Mouse (Mus musculus) urinary bladder, postnatal 36 days (tissue): Measurements from ENCODE around the gene Rps3a1.

Experiments used
- DNase-seq, 2 experiments: peaks; one replicate each; pipeline ENCODE4 v3.0.0; 2022; ENCODE audit warnings: low spot score in 2 of 2, mixed read lengths in 1 of 2

The Rps3a1 gene

GRCm38 (mm10) chr3:86142263-86142933 lies at the start of gene Rps3a1:
TSS of gene Rps3a1 (minus strand) at chr3:86142702.
- peak; percentile 98 for DNase-seq

GRCm38 (mm10) chr3:86187736-86188389 lies 45.4 kb upstream of the Rps3a1 start:
- no peak for DNase-seq

- no peak for DNase-seq
Measured at GRCm38 (mm10) chr3:86184546-86184945, 42.0 kb upstream of the Rps3a1 start.

- DNase-seq: no peak
Measured at GRCm38 (mm10) chr3:86181107-86181506, 38.6 kb upstream of the Rps3a1 start.

GRCm38 (mm10) chr3:86179714-86180113 lies 37.2 kb upstream of the Rps3a1 start:
- no peak for DNase-seq

GRCm38 (mm10) chr3:86168841-86169425 lies 26.4 kb upstream of the Rps3a1 start:
- no peak for DNase-seq

GRCm38 (mm10) chr3:86149521-86149920 lies 7.0 kb upstream of the Rps3a1 start:
- no peak for DNase-seq

GRCm38 (mm10) chr3:86149063-86149462 lies 6.6 kb upstream of the Rps3a1 start:
- no peak for DNase-seq

GRCm38 (mm10) chr3:86143343-86143742 lies 841 bp upstream of the Rps3a1 start:
- DNase-seq: no peak

GRCm38 (mm10) chr3:86142934-86143317 lies 424 bp upstream of the Rps3a1 start:
- DNase-seq: no peak

- DNase-seq: no peak
Measured at GRCm38 (mm10) chr3:86141886-86142262, 628 bp downstream of the Rps3a1 start.

GRCm38 (mm10) chr3:86141366-86141765 lies 1.1 kb downstream of the Rps3a1 start:
- no peak for DNase-seq

GRCm38 (mm10) chr3:86139660-86140059 lies 2.8 kb downstream of the Rps3a1 start:
- no peak for DNase-seq

- no peak for DNase-seq
Measured at GRCm38 (mm10) chr3:86136936-86137574, 5.4 kb downstream of the Rps3a1 start.

GRCm38 (mm10) chr3:86135886-86136563 lies 6.5 kb downstream of the Rps3a1 start:
- DNase-seq: no peak

GRCm38 (mm10) chr3:86134939-86135638 lies 7.4 kb downstream of the Rps3a1 start:
- no peak for DNase-seq

- DNase-seq: peak; percentile 53 to 64
Measured at GRCm38 (mm10) chr3:86129757-86130156, 12.7 kb downstream of the Rps3a1 start.

GRCm38 (mm10) chr3:86123251-86123746 lies 19.2 kb downstream of the Rps3a1 start:
- no peak for DNase-seq

GRCm38 (mm10) chr3:86122156-86122555 lies 20.3 kb downstream of the Rps3a1 start:
- DNase-seq: no peak

- DNase-seq: no peak
Measured at GRCm38 (mm10) chr3:86119237-86119932, 23.1 kb downstream of the Rps3a1 start.

- no peak for DNase-seq
Measured at GRCm38 (mm10) chr3:86116951-86117350, 25.6 kb downstream of the Rps3a1 start.
